In genomic region chr8:10249156-10249555, GRCm38 (mm10) we compare ENCODE assay signal across 7 mouse cellular contexts.
DNase-seq lines count a peak whose midpoint lies in the region; ATAC-seq lines count a peak whose summit lies in the region.

No protein-coding gene starts in this region.

- 4% methylated on average over 15 of the region's 15 CpGs for WGBS in heart, embryonic 10.5 days
- WGBS in limb, embryonic 13.5 days: 2% methylated on average over 15 of the region's 15 CpGs

- H3K36me3 ChIP-seq in heart, embryonic 10.5 days: no peaks in the 10 kb centered on the region
- H3K36me3 ChIP-seq in limb, embryonic 13.5 days: no peaks in the 10 kb centered on the region

- H3K4me2 ChIP-seq in limb, embryonic 13.5 days (replicated peaks): peak overlapping the region; percentile 42

- ATAC-seq in limb, embryonic 13.5 days (ENCODE audit: low FRiP score, low read depth): peak; percentile 54; the same call in 1 of the 2 replicates
- ATAC-seq in megakaryocyte, adult 5-6 weeks (ENCODE audit: poor library complexity, severe bottlenecking): no peak

- peak overlapping the region; percentile 50 for H3K27ac ChIP-seq in heart, embryonic 10.5 days
- no peak overlapping the region for H3K27ac ChIP-seq in limb, embryonic 13.5 days

- H3K9ac ChIP-seq in limb, embryonic 13.5 days: no peak overlapping the region

- DNase-seq in ES-CJ7 (ENCODE audit: low read depth, low spot score): peak; percentile 28
- DNase-seq in brain, adult 2 months (ENCODE audit: low read depth, low spot score): peak; percentile 52
- DNase-seq in heart, embryonic 10.5 days (ENCODE audit: low spot score): peak; percentile 86
- DNase-seq in urinary bladder, postnatal 14 days (ENCODE audit: low spot score): no peak
- no peak for DNase-seq in kidney, adult 8-10 months

- no peaks in the 10 kb centered on the region for H3K27me3 ChIP-seq in heart, embryonic 10.5 days (ENCODE audit: insufficient read depth, poor library complexity, severe bottlenecking)
- H3K27me3 ChIP-seq in limb, embryonic 13.5 days: peaks cover 19% of the 10 kb centered on the region

- 0 out of 2 replicates have a peak, but pooled peaks cover 4% of the 10 kb centered on the region for H3K4me1 ChIP-seq in heart, embryonic 10.5 days
- H3K4me1 ChIP-seq in limb, embryonic 13.5 days: peaks cover 9% of the 10 kb centered on the region; the same call in 1 of the 2 replicates

- peak overlapping the region; percentile 48 for H3K4me3 ChIP-seq in heart, embryonic 10.5 days
- peak overlapping the region; percentile 13 for H3K4me3 ChIP-seq in limb, embryonic 13.5 days

- H3K9me3 ChIP-seq in heart, embryonic 10.5 days: no peaks in the 10 kb centered on the region
- H3K9me3 ChIP-seq in limb, embryonic 13.5 days: no peaks in the 10 kb centered on the region

Comparison
In these comparisons a context has a peak if more than half of its experiments do, and no peak if none do; other contexts are left out.
1. DNase-seq: peak in ES-CJ7 (single experiment), brain, adult 2 months (single experiment) and heart, embryonic 10.5 days (single experiment); none in urinary bladder, postnatal 14 days (single experiment) and kidney, adult 8-10 months (0 of 2).